In genomic region chr19:23151651-23152070, GRCm38 (mm10) we compare ENCODE assay signal across 7 mouse cellular contexts. TPM values are rescaled to one million over a fixed set of nuclear protein-coding genes. Genes with fewer than 3 reads are reported as not detected.
DNase-seq lines count a peak whose midpoint lies in the region; ATAC-seq lines count a peak whose summit lies in the region.

No protein-coding gene starts in this region.

- peak overlapping the region; percentile 70 for H3K4me2 ChIP-seq in liver, embryonic 16.5 days (ENCODE audit: low read depth, low read length)
- H3K4me2 ChIP-seq in hindbrain, embryonic 14.5 days (replicated peaks): no peak overlapping the region

- 11% methylated on average over 11 of the region's 11 CpGs for WGBS in liver, embryonic 16.5 days (ENCODE audit: insufficient replicate concordance)
- 44% methylated on average over 11 of the region's 11 CpGs for WGBS in hindbrain, embryonic 14.5 days

- H3K9me3 ChIP-seq in liver, embryonic 16.5 days (replicated peaks; ENCODE audit: control insufficient read depth, low read length): no peaks in the 10 kb centered on the region
- H3K9me3 ChIP-seq in hindbrain, embryonic 14.5 days (ENCODE audit: control insufficient read depth, low read length): no peaks in the 10 kb centered on the region

- peak overlapping the region; percentile 64 for H3K27ac ChIP-seq in liver, embryonic 16.5 days (ENCODE audit: low read length)
- no peak overlapping the region for H3K27ac ChIP-seq in hindbrain, embryonic 14.5 days

- no peaks in the 10 kb centered on the region for H3K27me3 ChIP-seq in liver, embryonic 16.5 days (ENCODE audit: control insufficient read depth, insufficient read depth, low read depth, low read length)
- H3K27me3 ChIP-seq in hindbrain, embryonic 14.5 days (ENCODE audit: control insufficient read depth, insufficient read depth, low read length): no peaks in the 10 kb centered on the region

- H3K4me1 ChIP-seq in liver, embryonic 16.5 days (ENCODE audit: control insufficient read depth, low read depth, low read length): peaks cover 32% of the 10 kb centered on the region
- H3K4me1 ChIP-seq in hindbrain, embryonic 14.5 days (replicated peaks; ENCODE audit: control insufficient read depth, insufficient read depth, low read length): no peaks in the 10 kb centered on the region

- peak overlapping the region; percentile 10 for H3K9ac ChIP-seq in liver, embryonic 16.5 days (ENCODE audit: low read depth, low read length)
- no peak overlapping the region for H3K9ac ChIP-seq in hindbrain, embryonic 14.5 days

- DNase-seq in ovary, adult 18-20 months (ENCODE audit: low spot score): peak; percentile 39
- DNase-seq in ovary, postnatal 14 days (ENCODE audit: low spot score): no peak
- DNase-seq in brain, adult 2 months (ENCODE audit: low read depth, low spot score): peak; percentile 77
- peak; percentile 55 to 71 for DNase-seq in spleen, postnatal 10 days (ENCODE audit: low spot score in 2 of 2)
- DNase-seq in hindbrain, embryonic 14.5 days (ENCODE audit: low spot score): no peak

- H3K4me3 ChIP-seq in liver, embryonic 16.5 days (ENCODE audit: low read depth, low read length): peak overlapping the region; percentile 43
- H3K4me3 ChIP-seq in hindbrain, embryonic 14.5 days (replicated peaks; ENCODE audit: low read length): no peak overlapping the region

- peak; percentile 86 to 88 for ATAC-seq in hematopoietic stem cell, adult 5-6 weeks (replicated peaks in 1 of 2; ENCODE audit: insufficient read depth in 1 of 2, low FRiP score in 2 of 2, low TSS enrichment in 1 of 2, low read depth in 1 of 2, poor library complexity in 2 of 2, severe bottlenecking in 2 of 2)
- peak; percentile 68 for ATAC-seq in liver, embryonic 16.5 days (ENCODE audit: low read depth)
- no peak for ATAC-seq in hindbrain, embryonic 14.5 days (ENCODE audit: low FRiP score)

- H3K36me3 ChIP-seq in liver, embryonic 16.5 days (ENCODE audit: control insufficient read depth, insufficient read depth): no peaks in the 10 kb centered on the region
- H3K36me3 ChIP-seq in hindbrain, embryonic 14.5 days (replicated peaks; ENCODE audit: control insufficient read depth, insufficient read depth): no peaks in the 10 kb centered on the region

RNA-seq across cellular contexts. Expression of gene Klf9, which starts 10.6 kb away (rescaled TPM):
- total RNA-seq in hematopoietic stem cell, adult 5-6 weeks (2017): 16.0 and 19.9 TPM in 2 replicates
- polyA plus RNA-seq in liver, embryonic 16.5 days (2015; fragmentation: Nextera tagmentation; extraction: Ambion mirVana): 0.82 and 0.90 TPM in 2 replicates
- polyA plus RNA-seq in hindbrain, embryonic 14.5 days (2014; fragmentation: Nextera tagmentation; extraction: Ambion mirVana): 2.4 and 3.3 TPM in 2 replicates

Comparison
In these comparisons a context has a peak if more than half of its experiments do, and no peak if none do; other contexts are left out.
1. DNase-seq: peak in ovary, adult 18-20 months (single experiment), brain, adult 2 months (single experiment) and spleen, postnatal 10 days (2 of 2); none in ovary, postnatal 14 days (single experiment) and hindbrain, embryonic 14.5 days (single experiment).